Mouse (Mus musculus) ES-Bruce4 (cell line): ENCODE data around the gene Itgav.

Source experiments
- CTCF ChIP-seq: IDR thresholded peaks from one replicate; pipeline ENCODE4 v1.8.1; 2011; ENCODE audit warnings: low read depth, low read length
- EP300 ChIP-seq: IDR thresholded peaks from 2 replicates; pipeline ENCODE4 v1.6.1; 2011; ENCODE audit warnings: low read depth, low read length; ENCODE audit not compliant: insufficient read depth
- POLR2A ChIP-seq: IDR thresholded peaks from one replicate; pipeline ENCODE4 v1.8.1; 2011; ENCODE audit warnings: low read length; ENCODE audit not compliant: insufficient read depth

GRCm38 (mm10) chr2:83695345-83696247 lies 28.6 kb upstream of the Itgav start:
- TF ChIP-seq CTCF (no peak), POLR2A (no peak), EP300 (no peak)
